Mouse (Mus musculus) adrenal gland, adult 8-10 months (tissue): ENCODE measurements around the gene Cherp. TPM values are rescaled to one million over a fixed set of nuclear protein-coding genes. Genes with fewer than 3 reads are reported as not detected.

Experiments used
- DNase-seq: peaks from one replicate; pipeline ENCODE4 v3.0.0; 2022
- total RNA-seq, 4 experiments: library from RNA; stranded (reverse); gene quantifications; 2 replicates each; pipeline ENCODE4 v1.2.4; 2022

Gene Cherp
- total RNA-seq = 10 to 100 TPM; 54.8 to 84.1 (median 67.7) TPM

GRCm38 (mm10) chr8:72474826-72475546 lies at the start of gene Cherp:
Cherp (minus strand) TSS chr8:72475226.
- DNase-seq = peak; percentile 98

DNA sequence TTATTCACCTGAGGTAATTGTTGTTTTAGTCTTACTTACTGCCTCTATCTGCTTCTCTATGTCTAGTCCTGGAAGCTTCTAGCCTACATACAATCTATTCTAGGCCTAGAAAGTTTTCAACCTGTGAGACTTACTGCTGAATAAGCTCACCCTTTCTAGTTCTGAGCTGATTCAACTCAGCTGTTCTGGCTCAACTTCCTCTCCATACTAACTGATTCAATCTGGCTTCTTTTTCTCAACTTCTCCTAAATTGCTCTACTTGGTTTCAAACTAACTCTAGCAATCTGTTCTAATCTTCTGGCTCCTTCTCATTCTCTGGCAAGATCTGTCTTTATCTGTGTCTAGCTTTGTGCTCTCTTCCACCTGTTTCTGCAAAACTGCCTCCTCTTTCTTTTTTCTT lies 46.9 kb upstream of the Cherp start:
- no peak for DNase-seq

- no peak for DNase-seq
Observed at GRCm38 (mm10) chr8:72517421-72517988, 42.5 kb upstream of the Cherp start.

DNA sequence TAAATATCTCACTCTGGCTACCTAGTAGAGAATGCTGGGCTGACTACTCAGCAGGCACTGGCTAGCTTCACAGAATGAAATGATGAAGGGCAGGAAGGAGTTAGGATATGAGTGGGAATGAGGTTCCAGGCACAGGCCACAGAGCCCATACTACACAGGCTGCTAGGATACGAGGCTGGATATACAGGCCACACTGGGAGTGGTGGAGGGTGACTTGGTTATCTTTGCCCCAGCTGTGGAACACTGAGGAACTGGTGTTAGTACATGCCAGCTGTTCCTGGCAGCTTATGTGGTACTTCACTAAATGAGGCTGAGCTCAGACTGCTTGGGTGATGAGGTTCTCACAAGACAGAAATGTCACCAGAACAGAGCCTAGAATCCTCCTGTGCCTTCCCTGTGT lies 38.1 kb upstream of the Cherp start:
- DNase-seq = no peak

DNA sequence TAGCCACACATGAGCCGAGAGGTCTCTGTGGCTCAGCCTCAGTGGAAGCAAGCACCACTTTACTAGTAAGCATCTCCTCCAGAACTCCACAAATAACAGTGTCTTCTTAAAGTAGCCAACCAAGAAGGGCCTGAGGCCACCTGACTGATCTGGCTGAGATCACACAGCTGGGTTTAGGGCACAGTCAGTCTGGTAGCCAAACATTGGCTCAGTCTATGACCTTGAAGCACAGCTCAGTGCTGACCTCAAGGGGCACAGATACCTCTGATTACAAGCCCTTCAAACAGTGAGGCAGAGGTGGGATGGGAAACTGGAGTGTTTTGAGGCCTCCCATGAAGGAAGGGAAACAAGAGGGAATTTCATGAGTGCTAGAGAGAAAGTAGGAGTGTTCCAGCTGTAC lies 37.6 kb upstream of the Cherp start:
- no peak for DNase-seq

- no peak for DNase-seq
Observed at GRCm38 (mm10) chr8:72507505-72507904, 32.5 kb upstream of the Cherp start.

DNA sequence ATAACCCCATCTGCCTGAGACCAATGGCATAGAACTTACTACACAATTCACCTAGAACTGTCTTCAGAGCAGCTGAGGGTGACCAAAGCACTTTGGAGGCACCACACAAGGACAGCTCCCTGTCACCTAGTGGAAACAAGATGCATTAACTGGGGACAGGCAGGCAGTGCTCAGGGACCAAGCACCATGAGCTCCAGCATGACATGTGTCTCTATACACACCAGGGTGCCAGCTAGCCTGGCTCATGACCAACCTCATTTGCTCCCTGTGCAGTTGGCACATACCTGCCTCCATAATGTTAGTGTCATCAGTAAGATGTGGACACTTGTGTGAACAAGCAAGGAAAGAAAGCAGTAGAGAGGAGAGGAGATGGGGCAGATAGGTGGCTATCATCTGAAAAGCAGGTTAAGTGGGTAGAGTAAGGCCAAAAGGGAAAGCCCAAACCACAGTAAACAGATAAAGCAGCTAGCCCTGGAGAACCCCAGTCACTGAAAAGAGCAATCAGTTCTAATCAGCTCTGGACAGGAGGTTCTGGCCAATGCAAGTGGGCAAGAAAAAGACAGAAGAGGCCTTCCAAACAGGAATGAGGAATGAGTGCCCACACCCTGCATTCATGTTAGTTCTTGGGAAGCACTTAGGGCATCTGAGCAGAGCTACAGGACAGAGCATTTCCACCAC lies 29.8 kb upstream of the Cherp start:
- no peak for DNase-seq

DNA sequence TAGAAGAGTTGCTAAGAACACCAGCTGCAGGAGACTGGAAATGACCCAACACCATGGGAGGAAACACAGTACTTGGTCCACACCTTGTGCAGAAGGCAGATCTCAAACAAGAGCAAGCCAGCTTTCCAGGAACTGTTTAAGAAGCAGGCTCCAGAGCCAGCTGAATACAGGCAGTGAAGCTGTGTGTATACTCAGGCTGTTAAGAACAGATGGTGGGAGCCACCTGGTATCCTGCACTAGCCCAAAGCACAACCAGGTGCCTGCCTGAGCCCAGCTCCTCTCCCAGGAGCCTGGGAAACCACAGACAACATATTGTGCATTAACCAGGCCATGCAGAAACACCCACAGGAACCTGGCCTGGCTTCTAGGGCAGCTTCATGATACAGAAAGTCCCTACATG lies 29.1 kb upstream of the Cherp start:
- DNase-seq = no peak

DNA sequence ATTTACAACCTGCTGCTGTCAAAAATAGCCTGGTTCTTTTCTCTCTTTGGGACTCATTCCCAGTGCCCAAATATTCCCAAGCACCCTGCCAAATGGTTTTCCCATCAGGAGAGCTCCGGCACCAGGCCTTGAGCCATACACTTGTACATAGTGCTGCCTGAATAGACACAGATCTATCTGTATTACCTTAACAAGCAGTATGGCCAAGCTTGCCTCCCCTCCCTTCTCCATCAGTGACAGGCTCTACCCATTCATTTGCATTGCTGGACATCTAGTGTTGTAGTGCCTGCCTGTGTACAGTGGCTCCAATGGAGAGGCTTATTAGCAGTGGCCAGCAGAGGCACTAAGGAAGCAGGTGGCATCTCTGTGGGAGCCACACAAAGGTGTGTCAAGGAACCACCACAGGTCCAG lies 25.5 kb upstream of the Cherp start:
- no peak for DNase-seq

DNA sequence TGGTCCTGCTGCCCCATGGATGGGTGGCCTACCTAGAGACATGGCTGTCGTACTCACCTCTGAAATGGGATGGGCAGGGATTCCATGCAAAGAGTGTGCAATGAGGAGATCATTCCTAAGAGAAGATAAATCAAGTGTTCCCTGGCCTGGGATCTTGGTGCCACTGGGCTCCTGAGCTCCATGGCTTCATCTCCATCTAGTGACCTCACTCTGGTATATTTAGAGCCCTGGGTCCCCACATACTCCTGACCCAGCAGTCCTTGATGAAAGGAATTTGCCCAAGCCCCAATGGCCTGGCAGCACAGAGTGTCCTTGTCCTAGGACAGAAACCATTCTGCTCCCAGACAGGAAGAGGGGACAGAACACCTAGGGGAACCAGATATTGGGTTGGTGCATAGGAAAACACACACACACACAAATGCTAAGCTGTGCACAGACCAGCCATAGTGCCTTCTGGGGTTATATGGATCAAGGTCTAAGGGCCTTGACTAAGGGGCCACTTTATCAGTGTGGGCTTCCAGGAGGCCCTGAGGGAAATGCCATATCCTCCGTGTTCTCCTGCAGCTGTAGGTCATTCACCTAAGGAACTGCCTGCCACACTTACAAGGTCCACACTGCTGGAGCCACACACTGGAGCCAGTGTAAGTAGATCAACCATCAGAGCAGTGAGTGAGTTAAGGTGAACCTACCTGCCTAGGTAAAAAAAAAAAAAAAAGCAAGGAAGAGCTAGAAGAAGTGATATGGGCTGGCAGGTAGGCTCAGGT lies 24.7 kb upstream of the Cherp start:
- no peak for DNase-seq

- no peak for DNase-seq
Observed at GRCm38 (mm10) chr8:72498527-72498926, 23.5 kb upstream of the Cherp start.

GRCm38 (mm10) chr8:72497911-72498310 lies 22.9 kb upstream of the Cherp start:
- no peak for DNase-seq

DNA sequence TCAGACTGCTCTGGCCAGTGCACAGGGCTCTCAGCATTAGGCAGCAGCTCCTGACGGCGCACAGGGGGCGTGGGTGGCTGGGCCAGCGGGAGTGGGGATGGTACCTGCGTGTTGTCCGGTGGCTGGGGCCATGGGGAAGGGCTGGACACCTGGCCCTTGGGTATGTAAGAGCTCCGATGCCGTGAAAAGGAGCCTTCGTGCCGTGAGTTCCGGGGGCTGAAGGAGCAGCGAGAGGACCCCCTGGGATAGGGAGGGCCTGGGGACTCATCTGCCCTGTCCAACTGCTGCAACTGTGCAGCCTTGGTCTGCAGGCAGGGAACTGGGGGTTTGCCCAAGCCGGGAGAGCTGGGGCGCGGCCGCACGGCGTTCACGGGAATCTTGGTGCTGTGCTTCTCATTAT lies 21.2 kb upstream of the Cherp start:
- DNase-seq = no peak

DNA sequence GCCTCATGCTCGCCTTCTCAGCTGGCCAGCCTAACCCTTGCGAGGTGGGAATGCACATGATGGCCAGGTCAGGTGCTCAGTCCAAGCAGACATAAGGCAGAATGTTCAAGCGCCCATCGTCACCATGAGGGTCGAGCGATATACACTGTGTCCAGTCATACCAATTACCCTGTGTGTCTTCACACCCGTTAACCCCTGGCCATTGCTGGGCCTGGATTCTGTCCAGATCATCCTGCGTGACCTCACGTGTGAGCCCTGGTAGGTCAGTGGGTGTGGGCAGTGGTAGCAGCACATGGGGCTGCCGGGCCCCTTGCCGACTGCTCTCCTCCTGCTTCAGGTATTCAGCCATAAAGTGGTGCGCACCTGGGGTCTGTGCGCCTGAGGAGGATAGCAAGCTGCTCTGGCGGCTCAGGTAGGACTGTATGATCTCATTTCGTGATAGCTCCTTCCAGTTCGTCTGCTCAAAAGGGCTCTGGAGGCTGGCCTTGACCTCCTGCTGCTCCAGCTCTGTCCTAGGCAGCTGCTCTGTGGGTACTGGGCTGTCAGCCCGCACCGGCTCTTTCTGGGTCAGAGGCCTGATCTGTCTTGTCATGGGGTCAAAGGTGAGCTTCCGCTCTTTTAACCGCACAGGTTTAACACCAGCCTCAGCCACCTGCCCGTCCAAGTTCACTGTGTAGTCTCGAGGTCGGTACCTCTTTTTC lies 20.5 kb upstream of the Cherp start:
- no peak for DNase-seq

DNA sequence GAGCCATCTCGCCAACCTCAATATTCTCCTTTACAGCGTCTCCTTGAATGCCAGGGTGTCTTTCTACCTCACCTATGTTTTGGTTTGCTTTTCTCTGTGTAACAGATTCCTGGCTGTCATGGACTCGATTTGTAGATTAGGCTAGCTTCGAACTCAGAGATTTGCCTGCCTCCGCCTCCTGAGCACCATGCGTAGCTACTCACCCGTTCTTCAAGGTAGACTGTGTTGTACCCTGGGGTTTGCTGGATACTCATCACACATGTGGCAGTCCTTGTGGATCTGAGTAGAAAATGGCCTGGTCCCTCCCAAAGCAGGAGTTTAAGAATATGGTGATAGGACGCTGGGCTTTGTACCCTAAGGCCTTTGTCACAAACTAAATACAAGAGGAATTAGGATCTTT lies 18.4 kb upstream of the Cherp start:
- no peak for DNase-seq

- peak; percentile 99 for DNase-seq
Observed at GRCm38 (mm10) chr8:72492622-72493081, 17.6 kb upstream of the Cherp start.

GRCm38 (mm10) chr8:72491680-72492621 lies 16.9 kb upstream of the Cherp start, which contains the start of gene Slc35e1:
Slc35e1 (minus strand) TSS chr8:72492614.
- DNase-seq = no peak

GRCm38 (mm10) chr8:72491017-72491416 lies 16.0 kb upstream of the Cherp start:
- DNase-seq = no peak

DNA sequence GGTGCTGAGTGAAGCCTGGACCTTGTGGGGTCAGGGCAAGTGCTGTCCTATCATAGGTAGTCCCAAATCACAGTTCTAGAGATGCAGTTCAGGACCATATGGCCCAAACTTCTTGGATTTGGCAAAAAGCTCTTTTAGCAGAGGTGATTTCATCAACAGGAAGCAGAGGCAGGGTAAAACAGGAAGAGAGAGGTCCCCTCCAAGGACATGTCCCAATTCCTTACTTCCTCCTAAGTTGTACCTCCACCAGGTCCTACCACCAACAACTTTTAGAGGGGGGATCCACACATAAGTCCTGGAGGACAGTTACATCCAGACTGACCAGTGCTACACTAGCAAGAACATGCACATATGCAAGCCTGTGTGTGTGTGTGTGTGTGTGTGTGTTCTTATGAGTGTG lies 12.0 kb upstream of the Cherp start:
- no peak for DNase-seq

- no peak for DNase-seq
Observed at GRCm38 (mm10) chr8:72485456-72486199, 10.6 kb upstream of the Cherp start.
